Mouse (Mus musculus) MEL (cell line): ENCODE measurements around the gene Adamts2.

Experiments used
- CTCF ChIP-seq, 3 experiments: IDR thresholded peaks in 2 of 3; conservative IDR thresholded peaks in 1 of 3; 2 replicates each; pipeline ENCODE4 v1.5.1; 2011 to 2012; ENCODE audit warnings: low read length in 3 of 3, low read depth in 2 of 3, mild to moderate bottlenecking in 2 of 3, improper control_type of control experiment in 1 of 3, inconsistent platforms in 1 of 3, mixed read lengths in 1 of 3, moderate library complexity in 1 of 3; ENCODE audit not compliant: control insufficient read depth in 1 of 3, insufficient read depth in 1 of 3, poor library complexity in 1 of 3, severe bottlenecking in 1 of 3
- EP300 ChIP-seq, 2 experiments: IDR thresholded peaks; 2 replicates each; pipeline ENCODE4 v1.6.1; 2011; ENCODE audit warnings: improper control_type of control experiment in 2 of 2, low read length in 2 of 2, low read depth in 1 of 2, mild to moderate bottlenecking in 1 of 2
- GATA1 ChIP-seq: IDR thresholded peaks from 2 replicates; pipeline ENCODE4 v1.6.1; 2011; ENCODE audit warnings: low read depth, low read length, improper control_type of control experiment
- POLR2A ChIP-seq, 2 experiments: IDR thresholded peaks; 2 replicates each; pipeline ENCODE4 v1.6.1; 2011 to 2012; ENCODE audit warnings: low read length in 2 of 2, mild to moderate bottlenecking in 2 of 2, control low read depth in 1 of 2, improper control_type of control experiment in 1 of 2, low read depth in 1 of 2, moderate library complexity in 1 of 2; ENCODE audit not compliant: control insufficient read depth in 1 of 2, insufficient read depth in 1 of 2, poor library complexity in 1 of 2
- RCOR1 ChIP-seq: IDR thresholded peaks from 2 replicates; pipeline ENCODE4 v1.6.1; 2012; ENCODE audit warnings: low read depth, mild to moderate bottlenecking, inconsistent platforms, low read length, improper control_type of control experiment
- TAL1 ChIP-seq: IDR thresholded peaks from 2 replicates; pipeline ENCODE4 v1.6.1; 2012; ENCODE audit warnings: mild to moderate bottlenecking, inconsistent platforms, low read length, moderate library complexity, mixed read lengths
- ZNF384 ChIP-seq: IDR thresholded peaks from 2 replicates; pipeline ENCODE4 v1.6.1; 2012; ENCODE audit warnings: low read depth, mild to moderate bottlenecking, inconsistent platforms, low read length, improper control_type of control experiment

DNA sequence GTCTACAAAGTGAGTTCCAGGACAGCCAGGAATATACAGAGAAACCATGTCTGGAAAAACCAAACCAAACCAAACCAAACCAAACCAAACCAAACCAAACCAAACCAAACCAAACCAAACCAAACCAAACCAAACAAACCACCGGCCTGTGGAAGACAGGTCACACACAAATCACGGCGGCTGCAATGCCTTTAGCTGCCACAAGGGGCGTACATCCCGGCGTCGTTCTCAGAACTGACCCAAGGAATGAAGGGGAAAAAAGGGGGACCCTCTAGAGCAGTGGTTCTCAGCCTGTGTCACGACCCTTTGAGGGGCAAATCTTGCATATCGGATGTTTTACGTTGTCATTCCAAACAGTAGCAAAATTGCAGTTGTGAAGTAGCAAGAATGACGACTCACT, 12.8 kb upstream of the Adamts2 start:
- TF ChIP-seq TAL1: no peak
- no peak for TF ChIP-seq POLR2A (IDR thresholded peaks at IDR 0.05; ENCODE audit: control insufficient read depth in 1 of 2, insufficient read depth in 1 of 2, low read depth in 1 of 2, low read length in 2 of 2, poor library complexity in 1 of 2)
- TF ChIP-seq GATA1: no peak
- no peak for TF ChIP-seq ZNF384
- peak; percentile 40 to 58 (median 42) for TF ChIP-seq CTCF (IDR thresholded peaks at IDR 0.05 in 2 of 3, conservative IDR thresholded peaks at IDR 0.05 in 1 of 3; ENCODE audit: control insufficient read depth in 1 of 3, insufficient read depth in 1 of 3, low read depth in 2 of 3, low read length in 3 of 3, poor library complexity in 1 of 3, severe bottlenecking in 1 of 3)
- no peak for TF ChIP-seq EP300 (IDR thresholded peaks at IDR 0.05; ENCODE audit: low read depth in 1 of 2, low read length in 2 of 2)
- TF ChIP-seq RCOR1: no peak
